Mouse (Mus musculus) neural tube, embryonic 11.5 days (tissue): ENCODE results near the gene Mcub. TPM values are rescaled to one million over a fixed set of nuclear protein-coding genes. Genes with fewer than 3 reads are reported as not detected.

Experiments
- ATAC-seq: fragments of 200-750 bp; cut with Nextera tagmentation; 2 replicates; pipeline ENCODE4 v1.8.0; 2017; ENCODE audit warnings: moderate number of reproducible peaks, mild to moderate bottlenecking, moderate TSS enrichment, moderate library complexity; ENCODE audit not compliant: insufficient read depth, low FRiP score, low TSS enrichment
- DNase-seq: peaks from one replicate; pipeline ENCODE4 v3.0.0-alpha.2; 2015; ENCODE audit warnings: low spot score
- H3K27ac ChIP-seq: fragments of 300-500 bp; sonication (generic); 2 replicates; pipeline ENCODE4 v1.5.1; 2014; ENCODE audit warnings: low read depth, mild to moderate bottlenecking, low read length
- H3K27me3 ChIP-seq: fragments of 300-500 bp; sonication (generic); 2 replicates; pipeline ENCODE4 v1.6.1; 2014; ENCODE audit warnings: mild to moderate bottlenecking, low read length, mixed read lengths; ENCODE audit not compliant: control insufficient read depth, insufficient read depth
- H3K36me3 ChIP-seq: fragments of 300-500 bp; sonication (generic); 2 replicates; pipeline ENCODE4 v1.6.1; 2014; ENCODE audit warnings: mild to moderate bottlenecking, low read length, moderate library complexity, mixed read lengths; ENCODE audit not compliant: control insufficient read depth, insufficient read depth
- H3K4me1 ChIP-seq: fragments of 300-500 bp; sonication (generic); 2 replicates; pipeline ENCODE4 v1.6.1; 2014; ENCODE audit warnings: low read length, mixed read lengths; ENCODE audit not compliant: control insufficient read depth, insufficient read depth
- H3K4me2 ChIP-seq: fragments of 300-500 bp; sonication (generic); 2 replicates; pipeline ENCODE4 v1.6.1; 2014; ENCODE audit warnings: low read depth, mild to moderate bottlenecking, moderate library complexity
- H3K4me3 ChIP-seq: fragments of 300-500 bp; sonication (generic); 2 replicates; pipeline ENCODE4 v1.5.1; 2014; ENCODE audit warnings: low read depth, low read length
- H3K9ac ChIP-seq: fragments of 300-500 bp; sonication (generic); 2 replicates; pipeline ENCODE4 v1.6.1; 2014; ENCODE audit warnings: mild to moderate bottlenecking, low read length
- H3K9me3 ChIP-seq: fragments of 300-500 bp; sonication (generic); 2 replicates; pipeline ENCODE4 v1.6.1; 2016; ENCODE audit warnings: low read length; ENCODE audit not compliant: control insufficient read depth
- WGBS: fragments of 180-500 bp; shearing (Covaris S2); extraction: QIAGEN DNeasy Blood & Tissue Kit; methylation state at CpG from one replicate; pipeline ENCODE4 v1.1.7; 2014; 5-methylcytosine and 5-hydroxymethylcytosine counted together
- polyA plus RNA-seq: library from polyadenylated mRNA; unstranded; fragments of >200 nt; fragmentation: Nextera tagmentation; extraction: Ambion mirVana; gene quantifications from 2 replicates; pipeline ENCODE4 v1.2.1, GENCODE M21; 2014

Mcub gene
- polyA plus RNA-seq, 1 experiment from 2014 or later = 1.0 TPM

- WGBS = 93% methylated on average over 3 of the region's 3 CpGs
- DNase-seq = no peak
- H3K4me3 ChIP-seq = no peak overlapping the region
- H3K36me3 ChIP-seq = no peaks in the 10 kb centered on the region
- no peak for ATAC-seq
- no peak overlapping the region for H3K4me2 ChIP-seq
- H3K27me3 ChIP-seq = no peaks in the 10 kb centered on the region
- no peak overlapping the region for H3K27ac ChIP-seq
- no peaks in the 10 kb centered on the region for H3K9me3 ChIP-seq
- H3K9ac ChIP-seq = no peak overlapping the region
- H3K4me1 ChIP-seq = no peaks in the 10 kb centered on the region
Measured at GRCm38 (mm10) chr3:129893143-129893542, 76.9 kb downstream of the Mcub start.

GRCm38 (mm10) chr3:129892003-129892402, 78.0 kb downstream of the Mcub start:
- WGBS = 81% methylated on average over 5 of the region's 5 CpGs
- no peaks in the 10 kb centered on the region for H3K27me3 ChIP-seq
- H3K36me3 ChIP-seq = no peaks in the 10 kb centered on the region
- no peaks in the 10 kb centered on the region for H3K9me3 ChIP-seq
- no peak overlapping the region for H3K9ac ChIP-seq
- H3K27ac ChIP-seq = no peak overlapping the region
- no peak overlapping the region for H3K4me3 ChIP-seq
- no peak for ATAC-seq
- no peaks in the 10 kb centered on the region for H3K4me1 ChIP-seq
- DNase-seq = no peak
- no peak overlapping the region for H3K4me2 ChIP-seq

GRCm38 (mm10) chr3:129887779-129888517, 82.1 kb downstream of the Mcub start:
- no peak overlapping the region for H3K4me3 ChIP-seq
- H3K9me3 ChIP-seq = no peaks in the 10 kb centered on the region

GRCm38 (mm10) chr3:129886430-129886829, 83.6 kb downstream of the Mcub start:
- Histone ChIP-seq H3K4me1 (no peaks in the 10 kb centered on the region), H3K36me3 (no peaks in the 10 kb centered on the region), H3K9me3 (no peaks in the 10 kb centered on the region), H3K9ac (no peak overlapping the region), H3K27ac (no peak overlapping the region), H3K4me2 (no peak overlapping the region), H3K4me3 (no peak overlapping the region), H3K27me3 (no peaks in the 10 kb centered on the region)
- WGBS = 85% methylated on average over 5 of the region's 5 CpGs
- DNase-seq = no peak
- no peak for ATAC-seq

More at GRCm38 (mm10) chr3:129887779-129888517, 82.1 kb downstream of the Mcub start:
- no peak for ATAC-seq
- H3K9ac ChIP-seq = no peak overlapping the region
- H3K27me3 ChIP-seq = no peaks in the 10 kb centered on the region
- H3K4me1 ChIP-seq = no peaks in the 10 kb centered on the region
- WGBS = 84% methylated on average over 13 of the region's 13 CpGs
- no peak overlapping the region for H3K4me2 ChIP-seq
- no peak for DNase-seq
- H3K27ac ChIP-seq = no peak overlapping the region
- H3K36me3 ChIP-seq = no peaks in the 10 kb centered on the region

- Histone ChIP-seq H3K27me3 (no peaks in the 10 kb centered on the region), H3K36me3 (no peaks in the 10 kb centered on the region), H3K27ac (no peak overlapping the region), H3K4me3 (no peak overlapping the region), H3K9ac (no peak overlapping the region), H3K4me1 (no peaks in the 10 kb centered on the region), H3K4me2 (no peak overlapping the region), H3K9me3 (no peaks in the 10 kb centered on the region)
- 92% methylated on average over 9 of the region's 9 CpGs for WGBS
- no peak for ATAC-seq
- no peak for DNase-seq
Measured at GRCm38 (mm10) chr3:129885577-129885976, 84.4 kb downstream of the Mcub start.

GRCm38 (mm10) chr3:129880925-129881593, 88.9 kb downstream of the Mcub start:
- DNase-seq (no peak), ATAC-seq (no peak)
- Histone ChIP-seq H3K36me3 (no peaks in the 10 kb centered on the region), H3K27ac (no peak overlapping the region), H3K9me3 (no peaks in the 10 kb centered on the region), H3K4me2 (no peak overlapping the region), H3K4me1 (no peaks in the 10 kb centered on the region), H3K4me3 (no peak overlapping the region), H3K9ac (no peak overlapping the region), H3K27me3 (no peaks in the 10 kb centered on the region)
- WGBS = 86% methylated on average over 8 of the region's 8 CpGs

GRCm38 (mm10) chr3:129879913-129880312, 90.1 kb downstream of the Mcub start:
- WGBS = 80% methylated on average over 2 of the region's 2 CpGs
- Histone ChIP-seq H3K36me3 (no peaks in the 10 kb centered on the region), H3K9me3 (no peaks in the 10 kb centered on the region), H3K4me3 (no peak overlapping the region), H3K9ac (no peak overlapping the region), H3K27ac (no peak overlapping the region), H3K4me1 (no peaks in the 10 kb centered on the region), H3K27me3 (no peaks in the 10 kb centered on the region), H3K4me2 (no peak overlapping the region)
- ATAC-seq = no peak
- DNase-seq = no peak

GRCm38 (mm10) chr3:129879131-129879757, 90.8 kb downstream of the Mcub start:
- under 1% methylated on average over 24 of the region's 25 CpGs for WGBS
- Histone ChIP-seq H3K9ac (peak overlapping the region; percentile 66), H3K27me3 (no peaks in the 10 kb centered on the region), H3K4me1 (no peaks in the 10 kb centered on the region), H3K9me3 (no peaks in the 10 kb centered on the region), H3K27ac (no peak overlapping the region), H3K36me3 (no peaks in the 10 kb centered on the region), H3K4me2 (peak overlapping the region; percentile 90), H3K4me3 (peak overlapping the region; percentile 51)
- peak; percentile 60 for ATAC-seq
- DNase-seq = peak; percentile 17
